Mouse (Mus musculus) cerebellum, adult 2 months (tissue): ENCODE measurements around the gene Upk1a. TPM values are rescaled to one million over a fixed set of nuclear protein-coding genes. Genes with fewer than 3 reads are reported as not detected.
A peak's percentile ranks its signal among the peaks of the same experiment; 100 is the strongest.

Source experiments
- DNase-seq, 2 experiments: peaks; one replicate each; pipeline ENCODE4 v3.0.0; 2021
- H3K27ac ChIP-seq: fragments of 200-500 bp; 2 replicates; pipeline ENCODE4 v1.5.1; 2012; ENCODE audit warnings: low read length, control low read depth, inconsistent platforms; ENCODE audit not compliant: insufficient read depth
- H3K27me3 ChIP-seq: fragments of 200-500 bp; 2 replicates; pipeline ENCODE4 v1.6.1; 2012; ENCODE audit warnings: inconsistent platforms, mild to moderate bottlenecking, low read length, moderate library complexity; ENCODE audit not compliant: control insufficient read depth, insufficient read depth
- H3K4me1 ChIP-seq: fragments of 200-500 bp; 2 replicates; pipeline ENCODE4 v1.6.1; 2011; ENCODE audit warnings: low read length; ENCODE audit not compliant: control insufficient read depth, insufficient read depth
- H3K4me3 ChIP-seq: fragments of 200-500 bp; replicated peaks from 2 replicates; pipeline ENCODE3; 2011; ENCODE audit warnings: mild to moderate bottlenecking, low read depth, low read length, control low read depth; ENCODE audit not compliant: insufficient read depth
- CTCF ChIP-seq: fragments of 200-500 bp; IDR thresholded peaks from 2 replicates; pipeline ENCODE4 v1.5.1; 2011; ENCODE audit warnings: low read depth, mild to moderate bottlenecking, control low read depth, low read length, moderate library complexity, borderline replicate concordance; ENCODE audit not compliant: insufficient read depth
- POLR2A ChIP-seq: fragments of 200-500 bp; IDR thresholded peaks from 2 replicates; pipeline ENCODE4 v1.6.1; 2011; ENCODE audit warnings: low read length, control low read depth, borderline replicate concordance; ENCODE audit not compliant: insufficient read depth
- WGBS: fragments of 180-500 bp; shearing (Covaris S2); methylation state at CpG from one replicate; pipeline ENCODE4 v1.1.7; 2018; 5-methylcytosine and 5-hydroxymethylcytosine counted together
- polyA plus RNA-seq: library from polyadenylated mRNA; depleted of rRNA; stranded (reverse); fragments of >200 nt; gene quantifications from 2 replicates; pipeline ENCODE4 v1.2.3, GENCODE M21; 2012; rRNA removed

Gene Upk1a
- polyA plus RNA-seq, 1 experiment, result 2.0 TPM

DNA sequence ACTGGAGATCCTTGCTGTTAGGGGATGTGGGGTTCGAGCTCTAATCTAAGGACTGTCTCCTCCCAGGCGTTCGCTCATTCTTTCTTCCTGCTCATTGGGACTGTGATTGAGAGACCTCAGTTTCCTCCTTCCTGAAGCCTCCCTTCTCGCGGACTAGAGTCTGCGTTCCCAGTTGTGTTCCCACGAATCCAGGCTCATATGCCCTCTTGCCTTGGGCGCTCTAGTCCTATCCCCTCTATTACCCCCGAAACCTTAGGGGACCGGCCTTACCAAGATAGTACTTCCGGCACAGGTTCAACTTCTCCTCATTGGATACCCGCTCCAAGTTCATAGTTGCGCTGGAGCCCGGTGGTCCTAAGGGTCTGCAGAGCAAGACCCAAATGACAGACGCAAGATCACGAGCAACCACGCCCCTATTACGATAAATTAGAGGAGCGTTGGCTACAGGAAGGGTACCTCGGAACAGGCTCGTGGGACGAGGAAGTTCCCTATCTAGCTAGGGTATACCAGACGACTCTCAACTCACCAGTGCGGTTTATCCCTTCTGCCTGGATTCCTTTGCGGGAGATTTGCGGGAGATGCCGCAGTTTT, 50.0 kb downstream of the Upk1a start:
- under 1% methylated on average over 27 of the region's 27 CpGs for WGBS
- no peak for TF ChIP-seq CTCF
- no peak for TF ChIP-seq POLR2A
- H3K4me3 ChIP-seq, result peak overlapping the region; percentile 88
- H3K27ac ChIP-seq, result peak overlapping the region; percentile 23; the same call in 1 of the 2 replicates
- no peak for DNase-seq
- H3K4me1 ChIP-seq, result peaks cover 6% of the 10 kb centered on the region
- H3K27me3 ChIP-seq, result no peaks in the 10 kb centered on the region

DNA sequence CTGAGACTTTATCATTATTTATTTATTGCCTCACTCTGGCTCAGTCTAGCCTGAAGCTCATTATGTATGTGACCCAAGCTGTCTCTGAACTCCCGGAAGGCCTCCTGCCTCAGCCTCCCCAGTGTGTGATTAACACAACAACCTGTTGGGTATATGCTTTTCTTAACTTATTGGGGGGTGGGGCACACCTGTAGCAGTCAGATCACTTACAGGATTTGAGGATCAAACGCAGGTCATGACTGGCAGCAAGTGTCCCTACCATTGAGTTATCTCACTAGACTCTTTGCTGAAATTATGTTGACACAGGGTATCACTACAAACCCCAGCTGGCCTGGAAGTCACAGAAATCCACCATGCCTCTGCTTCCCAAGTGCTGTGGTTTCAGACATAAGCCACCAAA, 52.4 kb downstream of the Upk1a start:
- peak in 1 of 2 experiments; percentile 13 for DNase-seq
- WGBS, result 64% methylated on average over 2 of the region's 2 CpGs
- Histone ChIP-seq H3K4me1 (peaks cover 6% of the 10 kb centered on the region), H3K27me3 (no peaks in the 10 kb centered on the region), H3K27ac (no peak overlapping the region), H3K4me3 (no peak overlapping the region)
- no peak for TF ChIP-seq POLR2A
- no peak for TF ChIP-seq CTCF

DNA sequence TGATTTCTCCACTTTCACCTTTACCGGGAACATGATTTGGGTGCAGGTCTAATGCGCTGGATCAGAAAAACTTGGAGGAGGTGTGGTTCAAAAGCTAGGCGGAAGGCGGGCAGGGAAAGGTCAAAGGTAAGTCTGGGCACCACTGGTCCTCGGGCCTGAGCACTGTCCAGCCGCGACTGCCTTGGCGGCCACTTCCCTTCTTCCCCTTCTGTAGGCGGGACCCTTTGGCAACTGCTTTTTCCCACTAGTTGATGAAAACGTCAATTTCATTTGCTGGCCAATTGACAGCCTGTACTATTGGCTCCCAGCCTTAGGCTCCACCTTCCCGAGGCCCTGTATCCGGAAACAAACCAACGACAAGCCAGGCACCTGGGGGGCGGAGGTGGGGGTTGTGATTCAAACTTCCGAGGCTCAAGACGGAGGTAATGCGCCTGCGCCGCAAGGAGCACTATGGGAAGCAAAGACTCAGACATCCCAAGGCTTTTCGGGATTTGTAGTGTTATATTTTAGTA, 53.1 kb downstream of the Upk1a start, which contains the start of gene Lin37:
Gene Lin37 (minus strand): TSS at position 396 of the 512 bp plus-strand sequence.
- peaks cover 6% of the 10 kb centered on the region for H3K4me1 ChIP-seq
- WGBS, result under 1% methylated on average over 20 of the region's 20 CpGs
- H3K27me3 ChIP-seq, result no peaks in the 10 kb centered on the region
- H3K27ac ChIP-seq, result peak within 1 kb of the TSS; percentile 58; the same call in 1 of the 2 replicates
- peak; percentile 83 for TF ChIP-seq POLR2A
- TF ChIP-seq CTCF, result no peak
- H3K4me3 ChIP-seq, result peak within 1 kb of the TSS; percentile 95
- peak; percentile 97 to 100 for DNase-seq

DNA sequence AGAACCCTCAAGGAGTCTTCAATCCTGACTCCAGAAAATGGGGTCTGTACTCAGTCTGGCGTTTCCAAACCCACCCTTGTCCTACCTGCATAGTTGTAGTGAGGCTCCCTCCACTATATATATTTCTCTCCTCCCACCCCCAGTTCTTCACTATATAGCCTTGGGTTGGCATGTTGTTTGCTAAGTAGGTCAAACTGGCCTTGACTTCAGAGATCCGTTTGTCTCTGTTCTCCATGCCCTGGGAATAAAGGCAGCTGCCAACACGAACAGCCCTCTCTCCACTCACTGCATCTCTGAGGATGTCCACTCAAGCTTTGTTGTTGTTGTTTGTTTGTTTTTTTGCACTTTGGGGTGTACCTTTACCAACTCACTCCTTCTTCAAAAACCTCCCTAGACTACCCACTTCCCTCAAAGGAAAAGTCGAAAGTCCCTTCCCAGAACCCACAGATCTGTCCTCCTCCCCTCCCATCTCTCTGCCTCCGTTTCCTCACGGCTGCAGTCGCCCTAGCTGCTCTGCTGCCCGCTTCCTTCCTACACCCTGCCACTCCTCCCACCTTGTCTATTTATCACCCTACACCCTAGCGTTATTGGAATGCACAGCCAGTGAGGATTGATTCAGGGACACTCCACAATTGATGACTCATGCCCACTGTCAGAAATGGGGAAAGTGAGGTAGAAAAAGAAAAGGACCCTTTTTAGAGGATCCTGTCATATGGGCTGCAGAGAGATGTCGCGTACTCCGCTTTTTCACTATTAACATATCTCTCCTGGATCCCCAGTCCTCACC, 53.8 kb downstream of the Upk1a start:
- DNase-seq, result no peak
- Histone ChIP-seq H3K4me3 (peak overlapping the region; percentile 95), H3K4me1 (peaks cover under 1% of the 10 kb centered on the region), H3K27me3 (no peaks in the 10 kb centered on the region), H3K27ac (peak overlapping the region; percentile 58; the same call in 1 of the 2 replicates)
- WGBS, result 7% methylated on average over 12 of the region's 12 CpGs
- no peak for TF ChIP-seq CTCF
- no peak for TF ChIP-seq POLR2A

DNA sequence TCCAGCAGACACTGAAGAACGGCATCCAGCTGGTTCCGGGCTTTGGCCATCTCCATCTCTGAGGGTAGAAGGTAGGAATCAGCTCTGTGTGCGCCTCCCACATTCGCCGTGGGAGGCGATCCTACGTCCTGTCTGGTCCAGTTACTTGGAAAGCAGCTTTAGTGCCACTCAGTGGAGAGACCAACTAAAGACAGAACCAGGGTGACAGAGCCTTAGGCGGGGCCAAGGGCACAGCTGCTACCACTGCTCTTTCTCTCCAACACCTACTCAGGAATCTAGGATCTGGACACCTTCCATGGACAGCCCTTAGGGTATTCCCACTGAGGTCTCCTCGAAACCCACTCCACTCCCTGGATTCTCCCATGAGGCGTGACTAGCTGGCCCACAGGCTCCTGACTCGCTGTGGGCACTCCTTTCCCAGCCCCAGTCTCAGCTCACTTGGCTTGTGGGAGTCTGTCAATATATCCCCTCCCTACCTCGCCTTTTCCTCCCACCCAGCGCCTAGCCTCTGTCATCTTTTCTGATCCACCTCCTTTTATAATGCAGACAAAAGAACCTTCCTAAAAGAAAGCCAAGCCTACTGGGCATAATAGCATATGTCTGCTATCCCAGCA, 54.6 kb downstream of the Upk1a start:
- peaks cover 3% of the 10 kb centered on the region for H3K4me1 ChIP-seq
- no peak overlapping the region for H3K27ac ChIP-seq
- no peak for TF ChIP-seq CTCF
- TF ChIP-seq POLR2A, result no peak
- no peak overlapping the region for H3K4me3 ChIP-seq
- 81% methylated on average over 13 of the region's 13 CpGs for WGBS
- H3K27me3 ChIP-seq, result no peaks in the 10 kb centered on the region
- DNase-seq, result no peak

DNA sequence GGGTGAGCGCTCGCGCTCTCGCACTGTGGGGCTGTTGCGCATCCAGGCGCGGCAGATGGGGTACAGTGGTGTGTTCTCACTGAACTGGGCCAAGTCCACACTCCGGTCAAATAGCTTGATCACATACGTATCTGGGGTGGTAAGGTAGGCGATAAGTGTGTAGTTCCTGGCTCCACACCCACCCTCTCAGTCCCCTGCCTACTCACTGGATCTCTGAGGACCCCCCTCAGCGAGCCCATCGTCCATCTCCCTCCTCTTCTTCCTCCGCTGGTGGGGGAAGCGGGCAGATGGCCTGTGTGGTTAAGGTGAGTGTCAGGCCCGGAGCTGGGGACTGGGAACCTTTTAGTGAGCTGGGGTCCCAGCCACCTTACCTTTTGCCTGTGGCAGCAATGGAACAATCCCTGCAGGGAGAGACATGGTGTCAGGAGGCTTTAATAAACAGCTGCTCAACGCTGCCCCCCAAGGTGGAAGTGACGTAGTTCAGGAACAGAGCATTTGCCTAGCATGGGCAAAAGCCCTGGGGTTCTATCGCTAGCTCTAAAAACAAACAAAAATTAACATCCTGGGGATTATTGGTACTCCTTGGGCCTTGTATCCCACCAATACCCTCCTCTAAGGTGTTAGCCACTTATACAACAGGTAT, 55.6 kb downstream of the Upk1a start:
- peak in 1 of 2 experiments; percentile 21 for DNase-seq
- H3K27ac ChIP-seq, result no peak overlapping the region
- H3K27me3 ChIP-seq, result no peaks in the 10 kb centered on the region
- no peak overlapping the region for H3K4me3 ChIP-seq
- H3K4me1 ChIP-seq, result peaks cover 3% of the 10 kb centered on the region
- WGBS, result 85% methylated on average over 18 of the region's 18 CpGs
- TF ChIP-seq CTCF, result no peak

DNA sequence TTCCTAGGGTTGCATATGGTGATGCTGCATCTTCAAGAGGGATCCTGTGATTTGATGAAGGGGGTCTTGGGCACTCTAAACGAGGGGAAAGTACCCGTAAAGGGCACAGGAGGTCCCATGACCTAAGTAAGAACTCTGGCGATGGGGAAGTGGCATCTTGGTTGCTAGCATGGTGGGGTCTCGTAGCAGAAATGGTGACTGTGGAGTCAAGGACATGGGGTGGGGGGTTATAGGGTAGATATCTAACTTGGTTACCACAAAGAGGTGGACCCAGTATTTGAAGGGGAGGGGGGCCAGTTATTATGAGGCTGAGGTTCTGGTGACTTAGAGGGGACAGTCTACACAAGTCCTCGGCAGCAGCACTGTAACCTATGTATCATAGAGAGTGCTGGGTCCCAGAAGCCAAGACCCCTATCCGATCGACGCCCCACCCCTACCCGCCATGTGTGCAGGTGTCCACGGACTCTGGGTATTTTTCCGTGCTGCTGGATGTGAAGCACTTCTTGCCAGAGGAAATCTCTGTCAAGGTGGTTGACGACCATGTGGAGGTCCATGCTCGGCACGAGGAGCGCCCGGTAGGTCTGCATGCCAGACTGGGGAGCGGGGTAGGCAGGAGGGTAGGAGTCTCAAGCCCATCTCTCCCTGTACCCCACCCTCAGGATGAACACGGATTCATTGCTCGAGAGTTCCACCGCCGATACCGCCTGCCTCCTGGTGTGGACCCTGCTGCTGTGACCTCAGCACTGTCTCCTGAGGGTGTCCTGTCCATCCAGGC, 58.6 kb downstream of the Upk1a start:
- peaks cover 3% of the 10 kb centered on the region for H3K4me1 ChIP-seq
- H3K4me3 ChIP-seq, result no peak overlapping the region
- peak in 1 of 2 experiments; percentile 38 for DNase-seq
- H3K27me3 ChIP-seq, result no peaks in the 10 kb centered on the region
- WGBS, result 78% methylated on average over 22 of the region's 22 CpGs
- H3K27ac ChIP-seq, result peak overlapping the region; percentile 26; the same call in 1 of the 2 replicates
- TF ChIP-seq CTCF (no peak), POLR2A (no peak)

Other genes starting within 250 kb of the Upk1a start
- gene Tyrobp, start 199.1 kb downstream of the Upk1a start, polyA plus RNA-seq, result 23.5 and 32.5 TPM in 2 replicates
- 0.34 and 0.84 TPM in 2 replicates for gene Hcst, start 193.0 kb downstream of the Upk1a start, polyA plus RNA-seq
- gene Nfkbid, start 191.1 kb downstream of the Upk1a start, polyA plus RNA-seq, result 5.1 and 5.4 TPM in 2 replicates
- 782 and 892 TPM in 2 replicates for gene Aplp1, start 167.3 kb downstream of the Upk1a start, polyA plus RNA-seq
- 2.7 TPM in 2 replicates for gene Kirrel2, start 155.2 kb downstream of the Upk1a start, polyA plus RNA-seq
- gene Nphs1, start 154.5 kb downstream of the Upk1a start, polyA plus RNA-seq, result 0.43 and 0.56 TPM in 2 replicates
- not detected in 2 replicates for gene Prodh2, start 119.2 kb downstream of the Upk1a start, polyA plus RNA-seq
- 38.5 and 39.8 TPM in 2 replicates for gene Arhgap33, start 77.8 kb downstream of the Upk1a start, polyA plus RNA-seq
- gene Hspb6, start 60.7 kb downstream of the Upk1a start, polyA plus RNA-seq, result 23.8 and 24.3 TPM in 2 replicates
- 5.6 and 7.4 TPM in 2 replicates for gene Proser3, start 60.5 kb downstream of the Upk1a start, polyA plus RNA-seq
- gene Lin37, start 53.0 kb downstream of the Upk1a start, polyA plus RNA-seq, result 60.2 and 62.5 TPM in 2 replicates
- gene U2af1l4, start 49.5 kb downstream of the Upk1a start, polyA plus RNA-seq, result 109 and 117 TPM in 2 replicates
- gene Gm49396, start 49.5 kb downstream of the Upk1a start, polyA plus RNA-seq, result 11.9 and 12.3 TPM in 2 replicates
- 147 and 155 TPM in 2 replicates for gene Psenen, start 49.2 kb downstream of the Upk1a start, polyA plus RNA-seq
- gene Igflr1, start 47.4 kb downstream of the Upk1a start, polyA plus RNA-seq, result 8.3 and 10.1 TPM in 2 replicates
- 57.7 and 60.0 TPM in 2 replicates for gene Kmt2b, start 24.1 kb downstream of the Upk1a start, polyA plus RNA-seq
- not detected in 2 replicates for gene Zbtb32, start 13.9 kb downstream of the Upk1a start, polyA plus RNA-seq
- 1,224 and 1,255 TPM in 2 replicates for gene Cox6b1, start 13.3 kb upstream of the Upk1a start, polyA plus RNA-seq
- not detected in 2 replicates for gene Etv2, start 23.0 kb upstream of the Upk1a start, polyA plus RNA-seq
- gene Rbm42, start 37.5 kb upstream of the Upk1a start, polyA plus RNA-seq, result 66.6 and 69.5 TPM in 2 replicates
- 16.4 and 17.1 TPM in 2 replicates for gene Haus5, start 52.1 kb upstream of the Upk1a start, polyA plus RNA-seq
- not detected in 2 replicates for gene Pmis2, start 58.8 kb upstream of the Upk1a start, polyA plus RNA-seq
- gene 2200002J24Rik, start 86.1 kb upstream of the Upk1a start, polyA plus RNA-seq, result not detected in 2 replicates
- gene Atp4a, start 99.4 kb upstream of the Upk1a start, polyA plus RNA-seq, result 0.33 and 0.39 TPM in 2 replicates
- 247 TPM in 2 replicates for gene Tmem147, start 116.7 kb upstream of the Upk1a start, polyA plus RNA-seq
- not detected in 2 replicates for gene Gapdhs, start 130.8 kb upstream of the Upk1a start, polyA plus RNA-seq
- 6.3 and 6.9 TPM in 2 replicates for gene Sbsn, start 138.6 kb upstream of the Upk1a start, polyA plus RNA-seq
- gene Dmkn, start 150.9 kb upstream of the Upk1a start, polyA plus RNA-seq, result 1.4 and 1.8 TPM in 2 replicates
- gene Krtdap, start 175.0 kb upstream of the Upk1a start, polyA plus RNA-seq, result not detected in 2 replicates
- gene Ffar2, start 210.9 kb upstream of the Upk1a start, polyA plus RNA-seq, result 0.03 TPM in 1 of 2 replicates, not detected in the other
- not detected in 2 replicates for gene Ffar3, start 243.3 kb upstream of the Upk1a start, polyA plus RNA-seq
- not detected in 2 replicates for gene Ffar1, start 248.7 kb upstream of the Upk1a start, polyA plus RNA-seq